Comparison of ENCODE assay signal across 8 mouse cellular contexts in the genomic region with DNA sequence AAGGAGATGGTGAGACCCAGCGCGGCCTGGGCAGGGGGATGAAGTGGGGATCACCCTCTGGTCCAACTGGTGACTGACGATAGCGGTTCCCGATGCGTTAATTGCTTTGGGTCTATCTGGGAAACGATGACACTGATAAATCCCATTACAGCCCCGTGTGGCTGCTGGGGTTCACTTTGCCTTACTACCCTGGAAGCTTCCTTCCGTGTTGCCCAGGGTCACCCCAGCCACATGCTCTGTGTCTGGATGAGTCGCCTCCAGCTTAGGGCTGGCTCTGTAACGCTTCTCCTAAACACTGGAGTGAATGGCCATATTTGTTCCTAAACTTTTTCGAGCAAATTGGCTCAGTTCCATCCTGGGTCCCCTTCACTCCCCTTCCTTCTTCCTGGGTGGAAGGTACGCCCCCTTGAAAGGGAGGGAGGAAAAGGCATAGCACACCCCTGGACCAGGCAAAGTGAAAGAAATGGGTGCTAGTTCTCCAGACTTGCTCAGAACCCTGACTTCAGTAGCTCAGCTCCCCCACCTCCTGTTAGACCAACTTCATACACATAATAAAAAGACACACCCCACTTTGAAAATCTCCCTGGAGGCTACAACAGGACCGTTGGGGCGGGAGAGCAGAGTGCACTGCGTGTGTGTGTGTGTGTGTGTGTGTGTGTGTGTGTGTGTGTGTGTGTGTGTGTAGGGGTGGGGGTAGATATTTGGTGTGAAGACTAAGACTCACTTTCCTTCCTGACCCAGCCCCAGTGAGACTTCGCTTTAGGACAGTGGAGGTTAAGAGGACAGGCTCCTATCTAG. TPM values are rescaled to one million over a fixed set of nuclear protein-coding genes. Genes with fewer than 3 reads are reported as not detected.
DNase-seq lines count a peak whose midpoint lies in the region; ATAC-seq and TF ChIP-seq lines count a peak whose summit lies in the region.

No protein-coding gene starts in this region.

- no peaks in the 10 kb centered on the region for H3K27me3 ChIP-seq in spleen, adult 2 months (ENCODE audit: control insufficient read depth, insufficient read depth, low read length)
- H3K27me3 ChIP-seq in hindbrain, postnatal 0 days (ENCODE audit: insufficient read depth, low read length) = peaks cover 5% of the 10 kb centered on the region; the same call in 1 of the 2 replicates
- H3K27me3 ChIP-seq in midbrain, embryonic 10.5 days (ENCODE audit: low read depth, poor library complexity, severe bottlenecking) = peaks cover 73% of the 10 kb centered on the region

- no peak for DNase-seq in spleen, adult 2 months (ENCODE audit: low read depth in 1 of 2, low spot score in 2 of 2)
- DNase-seq in spleen, postnatal 14 days (ENCODE audit: low spot score in 2 of 2) = no peak
- no peak for DNase-seq in hindbrain, postnatal 0 days (ENCODE audit: low spot score)
- no peak for DNase-seq in midbrain, embryonic 10.5 days (ENCODE audit: low spot score)
- no peak for DNase-seq in layer of hippocampus, adult 9-10 months (ENCODE audit: low spot score)
- DNase-seq in right cerebral cortex, postnatal 14 days = no peak

- no peaks in the 10 kb centered on the region for H3K9me3 ChIP-seq in hindbrain, postnatal 0 days (ENCODE audit: low read length)
- no peaks in the 10 kb centered on the region for H3K9me3 ChIP-seq in midbrain, embryonic 10.5 days (replicated peaks)

- peak overlapping the region; percentile 80 for H3K4me2 ChIP-seq in hindbrain, postnatal 0 days (ENCODE audit: low read depth, low read length)

- 2% methylated on average over 17 of the region's 17 CpGs for WGBS in spleen, adult 2 months
- 2% methylated on average over 16 of the region's 17 CpGs for WGBS in hindbrain, postnatal 0 days
- under 1% methylated on average over 17 of the region's 17 CpGs for WGBS in midbrain, embryonic 10.5 days

- no peak for TF ChIP-seq CTCF in spleen, adult 2 months (IDR thresholded peaks at IDR 0.05; ENCODE audit: extremely low read depth, insufficient read depth, insufficient read length, insufficient replicate concordance)
- TF ChIP-seq CTCF in cortical plate, adult 2 months (IDR thresholded peaks at IDR 0.05; ENCODE audit: extremely low read depth, insufficient read depth, low read length) = no peak
- no peak for TF ChIP-seq CTCF in hindbrain, postnatal 0 days (IDR thresholded peaks at IDR 0.05; ENCODE audit: low read depth)

- H3K9ac ChIP-seq in hindbrain, postnatal 0 days (replicated peaks; ENCODE audit: low read length) = peak overlapping the region; percentile 75

- H3K27ac ChIP-seq in spleen, adult 2 months (ENCODE audit: insufficient read depth, low read length) = peak overlapping the region; percentile 95
- H3K27ac ChIP-seq in cortical plate, adult 2 months (ENCODE audit: insufficient read depth, low read length) = peak overlapping the region; percentile 75
- H3K27ac ChIP-seq in hindbrain, postnatal 0 days = peak overlapping the region; percentile 83
- H3K27ac ChIP-seq in midbrain, embryonic 10.5 days (replicated peaks) = peak overlapping the region; percentile 98

- peaks cover 32% of the 10 kb centered on the region for H3K4me1 ChIP-seq in spleen, adult 2 months (ENCODE audit: control insufficient read depth, insufficient read depth, insufficient read length)
- no peaks in the 10 kb centered on the region for H3K4me1 ChIP-seq in cortical plate, adult 2 months (ENCODE audit: control insufficient read depth, insufficient read depth, low read length)
- H3K4me1 ChIP-seq in hindbrain, postnatal 0 days (ENCODE audit: insufficient read depth, low read length) = peaks cover 11% of the 10 kb centered on the region
- H3K4me1 ChIP-seq in midbrain, embryonic 10.5 days = peaks cover 83% of the 10 kb centered on the region

- H3K4me3 ChIP-seq in spleen, adult 2 months (ENCODE audit: extremely low read depth, insufficient read depth, insufficient read length) = peak overlapping the region; percentile 95
- H3K4me3 ChIP-seq in cortical plate, adult 2 months (ENCODE audit: insufficient read depth, low read length) = peak overlapping the region; percentile 48
- peak overlapping the region; percentile 62 for H3K4me3 ChIP-seq in hindbrain, postnatal 0 days (ENCODE audit: low read length)
- peak overlapping the region; percentile 92 for H3K4me3 ChIP-seq in midbrain, embryonic 10.5 days

- peaks cover 17% of the 10 kb centered on the region for H3K36me3 ChIP-seq in spleen, adult 2 months (ENCODE audit: control insufficient read depth, insufficient read depth, low read length)
- H3K36me3 ChIP-seq in hindbrain, postnatal 0 days (ENCODE audit: insufficient read depth, low read length) = no peaks in the 10 kb centered on the region
- H3K36me3 ChIP-seq in midbrain, embryonic 10.5 days = peaks cover 28% of the 10 kb centered on the region

- no peak for ATAC-seq in hindbrain, postnatal 0 days
- ATAC-seq in erythroid progenitor cell, adult 5-6 weeks (replicated peaks; ENCODE audit: low FRiP score, poor library complexity, severe bottlenecking) = no peak

- no peak for TF ChIP-seq POLR2A in spleen, adult 2 months (IDR thresholded peaks at IDR 0.05; ENCODE audit: low read depth, low read length)
- no peak for TF ChIP-seq POLR2A in cortical plate, adult 2 months (IDR thresholded peaks at IDR 0.05; ENCODE audit: extremely low read depth, insufficient read depth, low read length)

RNA-seq across cellular contexts. Expression of a gene that starts 0.9 kb away (rescaled TPM):
- 165 and 240 TPM in 2 replicates for polyA plus RNA-seq in spleen, adult 2 months (2012; rRNA removed)
- 35.1 and 37.0 TPM in 2 replicates for polyA plus RNA-seq in cortical plate, adult 2 months (2012; rRNA removed)
- total RNA-seq in hindbrain, postnatal 0 days (2014; rRNA removed) = 81.4 and 112 TPM in 2 replicates
- polyA plus RNA-seq in hindbrain, postnatal 0 days (2015; fragmentation: Nextera tagmentation; extraction: Ambion mirVana) = 29.7 and 35.1 TPM in 2 replicates
- polyA plus RNA-seq in midbrain, embryonic 10.5 days (2016; fragmentation: Nextera tagmentation; extraction: Ambion mirVana) = 43.7 and 50.8 TPM in 2 replicates
- total RNA-seq in erythroid progenitor cell, adult 5-6 weeks (2015; ENCODE audit: low replicate concordance) = 19.7 and 20.5 TPM in 2 replicates
- total RNA-seq in erythroid progenitor cell, adult 5-6 weeks (2017; ENCODE audit: low replicate concordance) = 1.9 and 11.4 TPM in 2 replicates

RNA-seq across cellular contexts. Expression of a gene that starts 40.8 kb away (rescaled TPM):
- 95.1 and 118 TPM in 2 replicates for polyA plus RNA-seq in spleen, adult 2 months (2012; rRNA removed)
- 114 and 119 TPM in 2 replicates for polyA plus RNA-seq in cortical plate, adult 2 months (2012; rRNA removed)
- 253 and 260 TPM in 2 replicates for total RNA-seq in hindbrain, postnatal 0 days (2014; rRNA removed)
- 53.5 and 60.3 TPM in 2 replicates for polyA plus RNA-seq in hindbrain, postnatal 0 days (2015; fragmentation: Nextera tagmentation; extraction: Ambion mirVana)
- 28.6 and 36.2 TPM in 2 replicates for polyA plus RNA-seq in midbrain, embryonic 10.5 days (2016; fragmentation: Nextera tagmentation; extraction: Ambion mirVana)
- 21.8 and 26.7 TPM in 2 replicates for total RNA-seq in erythroid progenitor cell, adult 5-6 weeks (2015; ENCODE audit: low replicate concordance)
- 21.2 and 23.2 TPM in 2 replicates for total RNA-seq in erythroid progenitor cell, adult 5-6 weeks (2017; ENCODE audit: low replicate concordance)

RNA-seq across cellular contexts. Expression of a gene that starts 43.2 kb away (rescaled TPM):
- 0.61 and 0.81 TPM in 2 replicates for polyA plus RNA-seq in spleen, adult 2 months (2012; rRNA removed)
- polyA plus RNA-seq in cortical plate, adult 2 months (2012; rRNA removed) = 0.26 and 1.4 TPM in 2 replicates
- total RNA-seq in hindbrain, postnatal 0 days (2014; rRNA removed) = not detected in 2 replicates
- 0.25 and 0.32 TPM in 2 replicates for polyA plus RNA-seq in hindbrain, postnatal 0 days (2015; fragmentation: Nextera tagmentation; extraction: Ambion mirVana)
- 0.62 and 0.63 TPM in 2 replicates for polyA plus RNA-seq in midbrain, embryonic 10.5 days (2016; fragmentation: Nextera tagmentation; extraction: Ambion mirVana)
- not detected in 2 replicates for total RNA-seq in erythroid progenitor cell, adult 5-6 weeks (2015; ENCODE audit: low replicate concordance)
- not detected in 2 replicates for total RNA-seq in erythroid progenitor cell, adult 5-6 weeks (2017; ENCODE audit: low replicate concordance)
